Mouse (Mus musculus): Measurements from ENCODE around the gene Kcnj14. TPM values are rescaled to one million over a fixed set of nuclear protein-coding genes. Genes with fewer than 3 reads are reported as not detected.

Kcnj14 gene
- polyA plus RNA-seq, 1 experiment from 2014 or later, result 0.85 TPM

DNA sequence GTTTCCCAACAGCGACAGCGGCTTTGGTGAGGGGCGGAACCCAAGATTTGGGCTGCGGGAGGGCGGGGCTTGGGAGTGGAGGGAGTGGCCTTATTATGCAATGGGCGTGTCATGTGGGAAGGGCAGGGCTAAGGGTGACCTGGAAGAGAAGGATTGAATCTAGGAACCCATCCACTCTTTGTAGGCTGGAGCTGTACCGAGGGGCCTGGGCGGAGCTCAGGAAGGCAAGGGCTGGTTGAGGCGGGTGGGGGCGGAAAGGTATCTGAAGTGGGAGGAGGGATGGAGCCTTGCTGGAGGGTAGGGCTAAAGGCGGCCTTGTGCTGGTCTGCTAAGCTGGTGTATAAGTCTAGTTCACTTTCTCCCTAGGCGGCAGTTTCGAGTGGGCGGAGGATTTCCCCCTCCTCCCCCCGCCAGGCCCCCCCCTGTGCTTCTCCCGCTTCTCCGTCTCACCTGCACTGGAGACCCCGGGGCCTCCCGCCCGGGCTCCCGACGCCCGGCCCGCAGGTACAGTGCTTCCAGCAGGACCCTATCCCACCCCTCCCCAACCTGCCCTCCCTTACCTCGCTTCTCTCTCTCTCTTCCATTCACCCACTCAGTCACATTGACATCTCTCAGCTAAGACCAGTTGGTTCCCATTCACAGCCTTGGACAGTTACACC, 23.9 kb downstream of the Kcnj14 start:
- no peak overlapping the region for H3K9ac ChIP-seq (replicated peaks; ENCODE audit: low read depth, low read length)
- H3K36me3 ChIP-seq (ENCODE audit: control insufficient read depth, insufficient read depth), result peaks cover 12% of the 10 kb centered on the region; the same call in 1 of the 2 replicates
- no peak overlapping the region for H3K27ac ChIP-seq (ENCODE audit: low read length)
- H3K9me3 ChIP-seq (ENCODE audit: control insufficient read depth, low read length), result no peaks in the 10 kb centered on the region
- H3K4me2 ChIP-seq (ENCODE audit: low read length), result no peak overlapping the region
- 0 out of 2 replicates have a peak, but pooled peaks have one; percentile 5 for ATAC-seq
- H3K4me3 ChIP-seq (replicated peaks; ENCODE audit: low read length), result no peak overlapping the region
- H3K27me3 ChIP-seq (replicated peaks; ENCODE audit: control insufficient read depth, insufficient read depth, low read length), result no peaks in the 10 kb centered on the region
- 34% methylated on average over 16 of the region's 25 CpGs for WGBS
- H3K4me1 ChIP-seq (replicated peaks; ENCODE audit: control insufficient read depth, insufficient read depth, low read length), result peaks cover 18% of the 10 kb centered on the region

DNA sequence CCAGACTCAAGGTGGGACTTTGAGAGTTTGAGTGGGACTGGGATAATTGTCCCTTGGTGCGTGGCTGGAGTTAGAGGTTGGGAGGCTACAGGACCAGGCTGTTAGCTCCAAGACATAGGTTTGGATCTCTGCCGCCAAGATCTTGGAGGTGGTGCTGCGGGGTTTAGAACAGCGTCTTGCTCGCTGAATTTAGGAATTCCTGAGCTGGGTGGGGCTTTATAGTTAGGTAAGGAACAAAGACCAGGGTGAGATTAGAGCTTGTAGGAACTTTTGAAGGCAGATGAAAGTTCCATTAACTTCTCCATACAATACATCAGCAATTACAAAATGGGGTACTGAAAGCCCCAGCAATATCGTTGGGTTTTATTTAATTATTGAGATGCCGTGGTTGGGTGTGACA, 24.6 kb downstream of the Kcnj14 start:
- no peak overlapping the region for H3K9ac ChIP-seq (replicated peaks; ENCODE audit: low read depth, low read length)
- H3K4me1 ChIP-seq (replicated peaks; ENCODE audit: control insufficient read depth, insufficient read depth, low read length), result peaks cover 18% of the 10 kb centered on the region
- H3K9me3 ChIP-seq (ENCODE audit: control insufficient read depth, low read length), result no peaks in the 10 kb centered on the region
- no peak overlapping the region for H3K4me2 ChIP-seq (ENCODE audit: low read length)
- WGBS, result 50% methylated on average over 7 of the region's 7 CpGs
- peaks cover 18% of the 10 kb centered on the region; the same call in 1 of the 2 replicates for H3K36me3 ChIP-seq (ENCODE audit: control insufficient read depth, insufficient read depth)
- H3K27me3 ChIP-seq (replicated peaks; ENCODE audit: control insufficient read depth, insufficient read depth, low read length), result no peaks in the 10 kb centered on the region
- ATAC-seq, result no peak
- no peak overlapping the region for H3K27ac ChIP-seq (ENCODE audit: low read length)
- H3K4me3 ChIP-seq (replicated peaks; ENCODE audit: low read length), result no peak overlapping the region

DNA sequence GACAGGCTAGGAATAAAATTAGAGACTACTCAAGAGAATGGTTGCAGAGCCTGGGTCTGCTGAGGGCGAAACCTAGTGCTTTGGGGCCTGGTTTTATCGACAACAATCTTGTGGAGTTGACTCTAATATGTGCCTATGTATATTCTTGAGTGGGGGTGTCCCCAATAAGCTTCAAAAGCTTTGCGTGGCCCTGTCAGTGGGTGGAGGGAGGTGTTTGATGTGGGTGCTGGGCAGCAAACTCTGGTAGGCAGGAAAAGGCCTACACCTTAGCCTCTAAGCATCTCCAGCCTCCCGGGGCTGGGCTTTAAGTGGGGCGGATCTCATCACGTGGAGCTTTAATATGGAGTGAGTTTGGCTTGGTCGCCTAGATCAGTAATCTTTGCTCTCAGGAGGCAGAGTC, 25.7 kb downstream of the Kcnj14 start:
- Histone ChIP-seq H3K4me3 (replicated peaks; ENCODE audit: low read length) (no peak overlapping the region), H3K4me2 (ENCODE audit: low read length) (no peak overlapping the region), H3K9ac (replicated peaks; ENCODE audit: low read depth, low read length) (no peak overlapping the region), H3K27ac (ENCODE audit: low read length) (no peak overlapping the region), H3K4me1 (replicated peaks; ENCODE audit: control insufficient read depth, insufficient read depth, low read length) (peaks cover 18% of the 10 kb centered on the region), H3K36me3 (ENCODE audit: control insufficient read depth, insufficient read depth) (peaks cover 21% of the 10 kb centered on the region), H3K9me3 (ENCODE audit: control insufficient read depth, low read length) (no peaks in the 10 kb centered on the region), H3K27me3 (replicated peaks; ENCODE audit: control insufficient read depth, insufficient read depth, low read length) (no peaks in the 10 kb centered on the region)
- no peak for ATAC-seq
- 58% methylated on average over 7 of the region's 7 CpGs for WGBS

DNA sequence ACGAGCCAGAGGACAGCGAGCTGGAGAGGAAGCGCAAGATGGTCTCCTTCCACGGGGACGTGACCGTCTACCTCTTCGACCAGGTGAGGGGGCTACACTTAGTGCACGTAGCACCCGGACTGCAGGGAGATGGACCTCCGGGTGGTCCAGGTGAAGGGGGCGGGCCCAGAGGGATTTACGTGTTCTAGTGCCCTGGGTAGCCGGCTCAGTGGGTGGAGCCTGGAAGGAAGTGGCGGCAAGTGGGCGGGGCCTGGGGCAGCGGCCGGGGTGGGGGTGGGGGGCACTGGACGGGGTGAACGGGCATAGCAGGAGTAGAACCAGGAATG, 26.1 kb downstream of the Kcnj14 start:
- Histone ChIP-seq H3K9me3 (ENCODE audit: control insufficient read depth, low read length) (no peaks in the 10 kb centered on the region), H3K4me1 (replicated peaks; ENCODE audit: control insufficient read depth, insufficient read depth, low read length) (peaks cover 18% of the 10 kb centered on the region), H3K4me2 (ENCODE audit: low read length) (peak overlapping the region; percentile 51; the same call in 1 of the 2 replicates), H3K36me3 (ENCODE audit: control insufficient read depth, insufficient read depth) (peaks cover 23% of the 10 kb centered on the region), H3K27ac (ENCODE audit: low read length) (no peak overlapping the region), H3K27me3 (replicated peaks; ENCODE audit: control insufficient read depth, insufficient read depth, low read length) (no peaks in the 10 kb centered on the region), H3K4me3 (replicated peaks; ENCODE audit: low read length) (peak overlapping the region; percentile 31), H3K9ac (replicated peaks; ENCODE audit: low read depth, low read length) (peak overlapping the region; percentile 24; the same call in 1 of the 2 replicates)
- 2% methylated on average over 19 of the region's 19 CpGs for WGBS
- no peak for ATAC-seq

DNA sequence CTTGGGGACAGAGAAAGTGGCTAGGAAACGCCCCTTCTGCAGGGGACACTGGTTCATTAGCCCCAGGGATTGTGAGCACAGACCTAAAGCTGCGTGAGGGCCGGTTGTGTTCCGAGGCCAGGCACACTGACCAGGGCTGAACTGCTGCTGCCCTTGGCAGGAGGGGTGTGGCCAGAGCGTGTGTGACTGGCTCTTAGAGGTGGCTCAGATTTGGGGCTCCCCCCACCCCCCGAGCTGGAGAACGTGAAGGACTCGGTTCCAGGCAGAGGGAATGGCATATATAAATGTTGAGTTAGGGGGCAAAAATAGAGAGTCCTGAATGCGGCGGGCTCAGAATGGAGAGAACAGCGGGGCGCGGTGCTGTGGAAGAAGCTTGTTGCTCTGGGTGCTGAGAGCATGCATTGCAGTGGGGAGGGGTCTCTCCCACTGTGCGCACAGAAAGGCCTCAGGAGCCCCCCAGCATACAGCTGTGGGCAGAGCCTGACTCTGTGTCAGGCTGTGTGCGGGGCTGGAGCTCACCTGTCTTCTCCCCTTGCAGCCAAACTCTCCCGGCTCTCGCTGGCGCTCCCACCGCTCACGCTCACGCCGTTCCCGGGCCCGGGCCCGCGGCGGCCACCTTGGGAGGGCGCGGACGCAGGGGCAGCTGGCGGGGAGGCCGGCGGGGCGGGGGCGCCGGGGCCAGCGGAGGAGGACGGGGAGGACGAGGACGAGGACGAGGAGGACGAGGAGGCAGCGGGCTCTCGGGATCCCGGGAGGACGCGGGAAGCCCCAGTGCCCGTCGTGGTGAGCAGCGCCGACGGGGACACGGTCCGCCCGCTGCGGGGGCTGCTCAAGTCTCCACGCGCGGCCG, 26.7 kb downstream of the Kcnj14 start:
- H3K4me2 ChIP-seq (ENCODE audit: low read length), result peak overlapping the region; percentile 51
- no peaks in the 10 kb centered on the region for H3K27me3 ChIP-seq (replicated peaks; ENCODE audit: control insufficient read depth, insufficient read depth, low read length)
- H3K36me3 ChIP-seq (ENCODE audit: control insufficient read depth, insufficient read depth), result peaks cover 21% of the 10 kb centered on the region
- peak overlapping the region; percentile 31 for H3K4me3 ChIP-seq (replicated peaks; ENCODE audit: low read length)
- no peak overlapping the region for H3K27ac ChIP-seq (ENCODE audit: low read length)
- H3K9me3 ChIP-seq (ENCODE audit: control insufficient read depth, low read length), result no peaks in the 10 kb centered on the region
- H3K4me1 ChIP-seq (replicated peaks; ENCODE audit: control insufficient read depth, insufficient read depth, low read length), result peaks cover 18% of the 10 kb centered on the region
- H3K9ac ChIP-seq (replicated peaks; ENCODE audit: low read depth, low read length), result peak overlapping the region; percentile 24
- 2% methylated on average over 58 of the region's 60 CpGs for WGBS
- no peak for ATAC-seq

DNA sequence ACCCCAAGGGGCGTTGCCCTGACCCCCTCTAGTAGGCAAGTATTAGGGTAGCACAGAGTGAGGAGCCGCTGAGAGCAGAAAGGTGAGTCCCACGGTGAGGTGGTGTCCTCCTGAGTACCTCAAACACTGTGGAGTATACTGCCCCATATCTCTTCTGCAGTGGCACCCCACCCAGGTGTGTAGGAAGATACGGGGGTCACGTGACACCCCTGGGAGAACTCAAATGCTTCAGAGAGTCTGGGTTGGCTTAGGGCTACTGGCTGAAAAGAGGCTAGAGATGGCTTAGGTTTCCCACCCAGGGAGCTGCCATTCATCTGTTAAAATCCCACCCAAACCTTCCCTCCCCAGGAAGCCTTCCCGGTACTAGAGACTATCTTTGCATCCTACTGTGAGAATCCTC, 27.6 kb downstream of the Kcnj14 start:
- Histone ChIP-seq H3K27ac (ENCODE audit: low read length) (no peak overlapping the region), H3K9me3 (ENCODE audit: control insufficient read depth, low read length) (no peaks in the 10 kb centered on the region), H3K27me3 (replicated peaks; ENCODE audit: control insufficient read depth, insufficient read depth, low read length) (no peaks in the 10 kb centered on the region), H3K4me1 (replicated peaks; ENCODE audit: control insufficient read depth, insufficient read depth, low read length) (peaks cover 18% of the 10 kb centered on the region), H3K4me2 (ENCODE audit: low read length) (no peak overlapping the region), H3K36me3 (ENCODE audit: control insufficient read depth, insufficient read depth) (peaks cover 24% of the 10 kb centered on the region), H3K9ac (replicated peaks; ENCODE audit: low read depth, low read length) (no peak overlapping the region), H3K4me3 (replicated peaks; ENCODE audit: low read length) (no peak overlapping the region)
- 43% methylated on average over 6 of the region's 6 CpGs for WGBS
- no peak for ATAC-seq

DNA sequence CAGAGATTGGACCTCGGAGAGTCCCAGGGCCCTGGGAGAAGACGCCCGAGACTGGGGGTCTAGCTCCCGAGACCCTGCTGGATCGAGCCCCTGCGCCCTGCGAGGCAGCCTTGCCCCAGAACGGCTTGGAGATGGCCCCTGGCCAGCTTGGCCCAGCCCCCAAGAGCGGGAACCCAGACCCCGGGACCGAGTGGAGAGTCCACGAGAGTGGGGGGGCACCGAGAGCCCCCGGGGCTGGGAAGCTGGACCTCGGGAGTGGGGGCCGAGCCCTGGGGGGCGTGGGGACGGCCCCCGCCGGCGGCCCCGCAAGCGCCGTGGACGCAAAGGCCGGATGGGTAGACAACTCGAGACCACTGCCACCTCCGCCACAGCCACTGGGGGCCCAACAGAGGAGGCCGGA, 29.6 kb downstream of the Kcnj14 start:
- no peaks in the 10 kb centered on the region for H3K27me3 ChIP-seq (replicated peaks; ENCODE audit: control insufficient read depth, insufficient read depth, low read length)
- peaks cover 18% of the 10 kb centered on the region for H3K4me1 ChIP-seq (replicated peaks; ENCODE audit: control insufficient read depth, insufficient read depth, low read length)
- peaks cover 28% of the 10 kb centered on the region for H3K36me3 ChIP-seq (ENCODE audit: control insufficient read depth, insufficient read depth)
- 93% methylated on average over 29 of the region's 29 CpGs for WGBS
- H3K4me3 ChIP-seq (replicated peaks; ENCODE audit: low read length), result no peak overlapping the region
- H3K27ac ChIP-seq (ENCODE audit: low read length), result no peak overlapping the region
- no peak overlapping the region for H3K9ac ChIP-seq (replicated peaks; ENCODE audit: low read depth, low read length)
- no peak overlapping the region for H3K4me2 ChIP-seq (ENCODE audit: low read length)
- ATAC-seq, result no peak
- H3K9me3 ChIP-seq (ENCODE audit: control insufficient read depth, low read length), result peaks cover under 1% of the 10 kb centered on the region; the same call in 1 of the 2 replicates

DNA sequence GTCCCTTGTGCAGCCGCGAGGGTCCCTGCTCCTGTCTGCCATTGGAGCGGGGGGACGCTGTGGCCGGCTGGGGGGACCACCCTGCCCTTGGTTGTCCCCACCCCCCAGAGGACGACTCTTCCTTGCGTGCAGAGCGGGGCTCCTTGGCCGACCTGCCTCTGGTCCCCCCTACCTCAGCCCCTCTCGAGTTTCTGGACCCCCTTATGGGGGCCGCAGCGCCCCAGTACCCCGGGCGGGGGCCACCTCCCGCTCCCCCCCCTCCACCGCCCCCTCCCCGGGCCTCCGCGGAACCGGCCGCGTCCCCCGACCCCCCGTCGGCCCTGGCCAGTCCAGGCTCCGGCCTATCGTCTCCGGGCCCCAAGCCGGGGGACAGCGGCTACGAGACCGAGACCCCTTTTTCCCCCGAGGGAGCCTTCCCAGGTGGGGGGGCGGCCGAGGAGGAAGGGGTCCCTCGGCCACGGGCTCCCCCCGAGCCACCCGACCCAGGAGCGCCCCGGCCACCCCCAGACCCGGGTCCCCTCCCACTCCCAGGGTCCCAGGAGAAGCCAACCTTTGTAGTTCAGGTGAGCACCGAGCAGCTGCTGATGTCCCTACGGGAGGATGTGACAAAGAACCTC, 30.5 kb downstream of the Kcnj14 start:
- ATAC-seq, result no peak
- Histone ChIP-seq H3K9me3 (ENCODE audit: control insufficient read depth, low read length) (peaks cover 3% of the 10 kb centered on the region; the same call in 1 of the 2 replicates), H3K27me3 (replicated peaks; ENCODE audit: control insufficient read depth, insufficient read depth, low read length) (no peaks in the 10 kb centered on the region), H3K9ac (replicated peaks; ENCODE audit: low read depth, low read length) (no peak overlapping the region), H3K4me3 (replicated peaks; ENCODE audit: low read length) (no peak overlapping the region), H3K27ac (ENCODE audit: low read length) (no peak overlapping the region), H3K4me1 (replicated peaks; ENCODE audit: control insufficient read depth, insufficient read depth, low read length) (peaks cover 18% of the 10 kb centered on the region), H3K4me2 (ENCODE audit: low read length) (no peak overlapping the region), H3K36me3 (ENCODE audit: control insufficient read depth, insufficient read depth) (peaks cover 37% of the 10 kb centered on the region)
- WGBS, result 88% methylated on average over 28 of the region's 44 CpGs

DNA sequence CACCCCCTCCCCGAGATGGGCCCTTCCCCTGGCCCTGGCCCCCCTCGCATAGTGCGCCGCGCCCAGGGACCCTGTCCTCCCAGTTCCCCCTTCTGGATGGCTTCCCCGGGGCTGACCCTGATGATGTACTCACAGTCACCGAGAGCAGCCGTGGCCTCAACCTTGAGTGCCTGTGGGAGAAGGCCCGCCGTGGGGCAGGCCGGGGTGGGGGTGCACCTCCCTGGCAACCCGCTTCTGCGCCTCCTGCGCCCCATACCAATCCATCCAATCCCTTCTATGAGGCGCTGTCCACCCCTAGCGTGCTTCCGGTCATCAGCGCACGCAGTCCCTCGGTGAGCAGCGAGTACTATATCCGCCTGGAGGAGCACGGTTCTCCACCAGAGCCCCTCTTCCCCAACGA, 31.3 kb downstream of the Kcnj14 start:
- 89% methylated on average over 24 of the region's 24 CpGs for whole genome bisulfite sequencing
- no peak overlapping the region for H3K4me3 ChIP-seq (replicated peaks; ENCODE audit: low read length)
- no peak overlapping the region for H3K4me2 ChIP-seq (ENCODE audit: low read length)
- no peak for ATAC-seq
- H3K36me3 ChIP-seq (ENCODE audit: control insufficient read depth, insufficient read depth), result peaks cover 45% of the 10 kb centered on the region
- peaks cover 14% of the 10 kb centered on the region for H3K4me1 ChIP-seq (replicated peaks; ENCODE audit: control insufficient read depth, insufficient read depth, low read length)
- H3K27ac ChIP-seq (ENCODE audit: low read length), result no peak overlapping the region
- H3K9me3 ChIP-seq (ENCODE audit: control insufficient read depth, low read length), result peaks cover 3% of the 10 kb centered on the region; the same call in 1 of the 2 replicates
- H3K27me3 ChIP-seq (replicated peaks; ENCODE audit: control insufficient read depth, insufficient read depth, low read length), result no peaks in the 10 kb centered on the region
- H3K9ac ChIP-seq (replicated peaks; ENCODE audit: low read depth, low read length), result no peak overlapping the region
